Mouse (Mus musculus) layer of hippocampus, postnatal 14 days (tissue): Measurements from ENCODE around the gene Gm49391. TPM values are rescaled to one million over a fixed set of nuclear protein-coding genes. Genes with fewer than 3 reads are reported as not detected.
A peak's percentile ranks its signal among the peaks of the same experiment; 100 is the strongest.
"Not testable (repeated sequence)": the region's sequence is repeated elsewhere in the genome, so short reads cannot be mapped to it uniquely, and the experiment has no call there.

ENCODE experiments used
- DNase-seq, 2 experiments: peaks; one replicate each; pipeline ENCODE4 v3.0.0; 2021 to 2022; ENCODE audit warnings: low spot score in 2 of 2, mixed read lengths in 1 of 2
- long read RNA-seq, 2 experiments: library from polyadenylated mRNA; stranded (forward); transcript quantifications; one replicate each; pipeline ENCODE4 v2.0.0; 2021
- total RNA-seq, 2 experiments: library from RNA; stranded (reverse); gene quantifications; 2 replicates each; pipeline ENCODE4 v1.2.3; 2021

Gm49391 gene
- 1 to 10 TPM in 1 of 2 experiments, under 1 TPM in 1; 0.91 to 1.1 TPM for total RNA-seq
- long read RNA-seq, experiment 1, partial matches to known transcripts: 0 of 1 reads
- long read RNA-seq, experiment 1, other reads (novel, unspliced or antisense): 1 of 1 reads
- long read RNA-seq, experiment 2: 0 reads

DNA sequence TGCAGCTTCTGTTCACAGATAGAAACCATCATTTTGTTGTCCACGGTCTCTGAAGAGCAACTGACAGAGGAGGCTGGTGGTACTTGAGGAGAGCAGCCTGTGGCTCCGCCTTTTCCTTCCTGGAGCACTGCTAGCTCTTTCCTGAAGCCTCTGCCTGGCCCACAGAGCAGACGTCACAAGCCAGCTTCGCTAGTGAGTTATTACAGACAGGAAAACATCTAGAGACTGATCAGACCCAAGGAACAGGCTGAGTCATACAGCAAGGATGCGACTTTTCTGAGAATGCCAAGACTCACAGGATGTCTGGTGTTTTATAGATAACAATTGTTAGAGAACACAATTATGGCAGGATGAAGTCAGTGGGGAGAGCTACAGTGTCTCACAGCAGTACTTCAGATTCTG, at the start of gene Gm49391, which contains the start of gene Ctla2a:
TSS of gene Gm49391 (minus strand) at position 72 of the 402 bp plus-strand sequence.
TSS of gene Ctla2a (minus strand) at position 126 of the 402 bp plus-strand sequence.
- DNase-seq: no peak

GRCm38 (mm10) chr13:60972319-60972718, 35.9 kb upstream of the Gm49391 start:
- not testable (repeated sequence) for DNase-seq

DNA sequence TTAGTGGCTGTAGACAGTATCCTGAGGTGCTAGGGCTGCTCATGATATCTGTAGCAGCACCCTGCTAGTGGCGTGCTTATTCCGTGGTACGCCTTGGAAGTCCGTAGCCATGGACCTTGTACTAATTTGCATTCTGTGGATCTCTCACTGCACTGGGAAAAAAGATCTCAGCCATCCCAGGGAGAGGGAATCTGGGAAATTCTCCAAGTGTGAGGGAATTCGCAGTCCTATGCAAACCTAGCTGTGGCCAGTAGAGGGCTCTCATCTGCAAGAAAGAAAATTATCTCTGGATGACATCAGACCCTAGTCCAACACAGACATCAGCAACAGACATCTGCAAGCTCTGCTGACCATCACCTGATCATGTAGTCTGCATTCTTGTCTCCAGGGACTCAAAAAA, 27.6 kb upstream of the Gm49391 start:
- DNase-seq: not testable (repeated sequence)

DNA sequence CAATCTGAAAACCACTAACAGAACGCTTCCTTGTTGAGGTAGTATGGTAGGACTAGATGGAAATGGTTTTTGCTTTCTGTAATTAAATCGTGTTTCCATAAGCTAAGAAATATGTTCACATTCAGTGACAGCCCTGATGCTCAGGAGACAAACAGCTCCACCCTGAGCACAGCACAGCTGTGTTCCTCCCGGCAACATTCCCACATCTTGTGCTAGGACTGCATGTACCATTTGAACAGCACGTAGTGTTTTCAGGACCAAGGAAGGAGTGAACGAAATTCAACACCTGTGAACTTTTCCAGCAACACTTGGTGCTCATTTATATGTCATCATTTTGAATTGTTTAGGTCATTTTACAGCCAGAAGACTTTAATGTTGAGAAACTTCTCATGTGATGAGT, 25.3 kb upstream of the Gm49391 start:
- DNase-seq: no peak

DNA sequence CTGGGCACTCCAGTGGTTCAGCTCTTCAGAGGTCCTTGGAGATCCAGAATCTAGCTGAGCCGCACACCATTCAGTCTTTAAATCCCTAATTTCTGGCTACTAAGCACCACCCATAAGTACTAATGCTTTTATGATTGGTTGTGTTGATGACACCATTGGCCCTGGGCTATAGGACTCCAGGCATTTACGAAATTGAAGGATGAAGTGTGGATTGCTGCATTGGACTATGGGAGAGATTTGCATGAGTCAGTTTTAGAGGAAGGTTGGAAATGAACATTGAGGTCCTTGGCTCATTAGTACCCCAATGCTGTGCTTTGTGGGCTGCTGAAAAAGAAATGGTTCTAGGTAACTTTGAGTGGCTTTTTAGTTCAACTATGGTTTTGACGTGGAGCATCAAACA, 5.5 kb upstream of the Gm49391 start, which contains the start of gene Tpbpa:
TSS of gene Tpbpa (minus strand) at position 101 of the 400 bp plus-strand sequence.
- not testable (repeated sequence) for DNase-seq

GRCm38 (mm10) chr13:60935490-60935889, 881 bp downstream of the Gm49391 start, which contains the start of gene Gm49393:
Gene Gm49393 (minus strand): TSS chr13:60935590.
- DNase-seq: not testable (repeated sequence)

GRCm38 (mm10) chr13:60904780-60905179, 31.6 kb downstream of the Gm49391 start, which contains the start of gene Tpbpb:
Gene Tpbpb (minus strand): TSS chr13:60904880.
- not testable (repeated sequence) for DNase-seq

DNA sequence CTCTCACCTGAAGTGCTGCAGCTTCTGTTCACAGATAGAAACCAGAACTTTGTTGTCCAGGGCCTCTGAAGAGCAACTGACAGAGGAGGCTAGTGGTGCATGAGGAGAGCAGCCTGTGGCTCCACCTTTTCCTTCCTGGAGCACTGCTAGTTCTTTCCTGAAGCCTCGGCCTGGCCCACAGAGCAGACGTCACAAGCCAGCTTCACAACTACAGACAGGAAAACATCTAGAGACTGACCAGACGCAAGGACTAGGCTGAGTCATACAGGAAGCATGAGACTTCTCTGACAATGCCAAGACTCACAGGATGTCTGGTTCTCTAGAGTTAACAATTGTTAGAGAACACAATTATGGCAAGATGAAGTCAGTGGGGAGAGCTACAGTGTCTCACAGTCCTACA, 39.0 kb downstream of the Gm49391 start, which contains the start of gene Ctla2b:
TSS of gene Ctla2b (minus strand) at position 120 of the 400 bp plus-strand sequence.
- DNase-seq: peak in 1 of 2 experiments; percentile 1

GRCm38 (mm10) chr13:60896794-60897193, 39.6 kb downstream of the Gm49391 start, which contains the start of gene Gm49392:
Gene Gm49392 (minus strand): TSS chr13:60896894.
- DNase-seq: not testable (repeated sequence)

DNA sequence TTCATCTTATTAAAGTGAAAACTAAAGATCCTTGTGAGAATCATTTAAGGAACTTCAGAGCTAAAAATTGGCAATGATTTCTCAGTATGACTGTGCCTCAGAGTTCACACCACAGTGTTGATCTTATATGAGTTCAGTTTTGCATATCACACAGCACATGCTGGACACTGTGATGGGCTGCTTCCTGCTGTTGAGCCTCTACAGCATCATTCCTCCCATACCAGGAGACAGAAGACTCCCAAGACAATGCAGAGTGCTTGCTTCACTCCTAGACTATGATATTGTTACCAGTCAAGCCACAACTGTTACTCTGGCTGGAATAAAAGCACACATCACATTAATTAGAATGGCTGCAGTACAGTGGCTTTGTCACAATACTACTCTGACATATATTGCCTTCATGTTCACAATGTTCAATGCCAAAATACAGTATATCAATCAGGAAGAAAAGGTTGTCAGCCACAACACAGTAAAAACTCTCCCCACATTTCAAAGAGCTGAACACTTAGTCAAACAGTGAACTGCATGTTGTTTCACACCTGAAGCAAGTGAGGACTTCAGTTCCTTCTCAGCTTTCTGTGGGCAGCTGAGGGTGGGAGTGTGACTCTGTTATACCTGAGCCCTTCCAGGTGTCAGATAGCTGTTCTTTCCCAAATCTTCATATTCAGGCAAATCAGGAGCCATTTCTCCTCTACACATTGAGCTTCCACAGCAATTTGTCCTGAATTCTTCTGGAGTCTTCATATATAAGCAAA, 40.8 kb downstream of the Gm49391 start:
- DNase-seq: no peak

- no peak for DNase-seq
These were observed 44.1 kb downstream of the Gm49391 start for GRCm38 (mm10) chr13:60892301-60892700.

- no peak for DNase-seq
These were observed 72.1 kb downstream of the Gm49391 start, which contains the start of gene 4930486L24Rik for GRCm38 (mm10) chr13:60864281-60864680. Gene 4930486L24Rik (minus strand): TSS chr13:60864475.

DNA sequence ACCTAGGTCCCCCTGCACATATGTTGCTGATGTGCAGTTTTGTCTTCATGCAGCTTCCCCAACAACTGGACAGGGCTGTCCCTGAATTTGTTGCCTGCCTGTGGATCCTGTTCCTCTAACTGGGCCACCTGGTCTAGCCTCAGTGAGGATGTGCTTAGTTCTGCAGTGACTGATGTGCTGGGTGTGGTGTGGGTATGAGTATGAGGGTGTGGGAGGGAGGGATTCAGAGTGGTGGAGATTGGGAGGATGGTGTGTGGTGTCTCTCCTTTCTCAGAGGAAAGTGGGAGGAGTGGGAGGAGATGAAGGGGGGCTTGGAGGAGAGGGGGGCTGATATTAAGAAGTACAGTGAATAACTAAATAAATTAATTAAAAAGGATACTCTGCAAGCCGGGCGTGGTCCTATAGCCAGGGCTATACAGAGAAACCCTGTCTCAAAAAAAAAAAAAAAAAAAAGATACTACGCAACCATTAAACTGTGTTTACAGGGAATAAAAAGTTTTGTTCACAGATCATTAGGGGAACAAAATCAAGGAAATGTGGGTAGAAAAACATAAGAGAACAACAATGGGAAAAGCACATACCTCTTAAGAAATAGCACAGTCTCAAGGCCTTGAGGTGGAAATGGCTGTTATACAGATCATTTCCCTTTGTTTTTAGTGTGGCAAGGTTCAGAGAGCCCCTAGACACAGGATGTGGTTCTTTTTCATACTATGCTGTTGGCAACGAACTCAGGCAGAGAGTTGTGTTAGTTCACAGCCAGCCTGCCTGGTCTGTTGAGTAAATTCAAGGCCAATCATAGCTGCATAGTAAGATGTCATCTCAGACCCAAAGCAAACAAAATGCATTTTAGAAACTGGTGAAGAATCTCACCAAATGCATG, 87.9 kb downstream of the Gm49391 start:
- DNase-seq: no peak

Other genes starting within 250 kb of the Gm49391 start
- not detected for gene BC051665, start 150.2 kb downstream of the Gm49391 start, total RNA-seq
- not detected for gene Ctsll3, start 133.7 kb downstream of the Gm49391 start, total RNA-seq
- under 1 TPM in 1 of 2 experiments, not detected in 1; 0.45 TPM for gene 4930486L24Rik, start 72.1 kb downstream of the Gm49391 start, total RNA-seq
- gene Gm49392, start 39.7 kb downstream of the Gm49391 start, total RNA-seq: not detected
- gene Ctla2b, start 39.1 kb downstream of the Gm49391 start, total RNA-seq: 1 to 10 TPM; 2.1 to 2.3 TPM
- not detected for gene Tpbpb, start 31.7 kb downstream of the Gm49391 start, total RNA-seq
- gene Gm49393, start 981 bp downstream of the Gm49391 start, total RNA-seq: not detected
- 10 to 100 TPM; 25.7 to 35.2 TPM for gene Ctla2a, start 54 bp upstream of the Gm49391 start, total RNA-seq
- not detected for gene Tpbpa, start 5.4 kb upstream of the Gm49391 start, total RNA-seq
- gene Ctsj, start 69.4 kb upstream of the Gm49391 start, total RNA-seq: not detected
- not detected for gene Ctsq, start 104.1 kb upstream of the Gm49391 start, total RNA-seq
- gene Ctsr, start 227.7 kb upstream of the Gm49391 start, total RNA-seq: not detected